Mouse (Mus musculus): ENCODE data around the gene Gm20388.
"Not testable (repeated sequence)": the region's sequence is repeated elsewhere in the genome, so short reads cannot be mapped to it uniquely, and the experiment has no call there.

The Gm20388 gene

DNA sequence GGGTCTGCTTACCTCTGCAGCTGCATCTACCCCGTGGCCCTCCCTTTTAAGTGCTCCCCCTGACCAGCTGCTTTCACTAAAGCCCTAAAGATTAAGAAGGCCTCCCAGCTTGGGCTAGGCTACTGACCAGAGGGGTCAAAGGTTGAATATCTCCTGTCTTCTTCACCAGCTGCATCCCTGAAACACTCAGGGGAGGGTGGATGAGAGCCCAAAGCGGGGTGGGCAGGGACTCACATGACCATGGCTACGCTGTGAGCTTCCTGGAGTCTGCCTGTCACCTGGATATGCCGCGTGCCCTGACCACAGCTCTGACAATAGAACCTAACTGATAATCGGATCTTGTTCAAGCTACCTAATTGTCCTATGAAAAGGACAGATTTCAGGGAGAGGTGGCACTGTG is 2712.1 kb downstream of the Gm20388 start, which contains the start of gene Pabpn1l:
Gene Pabpn1l (minus strand): TSS at position 13 of the 400 bp plus-strand sequence.
- no peak for DNase-seq

DNA sequence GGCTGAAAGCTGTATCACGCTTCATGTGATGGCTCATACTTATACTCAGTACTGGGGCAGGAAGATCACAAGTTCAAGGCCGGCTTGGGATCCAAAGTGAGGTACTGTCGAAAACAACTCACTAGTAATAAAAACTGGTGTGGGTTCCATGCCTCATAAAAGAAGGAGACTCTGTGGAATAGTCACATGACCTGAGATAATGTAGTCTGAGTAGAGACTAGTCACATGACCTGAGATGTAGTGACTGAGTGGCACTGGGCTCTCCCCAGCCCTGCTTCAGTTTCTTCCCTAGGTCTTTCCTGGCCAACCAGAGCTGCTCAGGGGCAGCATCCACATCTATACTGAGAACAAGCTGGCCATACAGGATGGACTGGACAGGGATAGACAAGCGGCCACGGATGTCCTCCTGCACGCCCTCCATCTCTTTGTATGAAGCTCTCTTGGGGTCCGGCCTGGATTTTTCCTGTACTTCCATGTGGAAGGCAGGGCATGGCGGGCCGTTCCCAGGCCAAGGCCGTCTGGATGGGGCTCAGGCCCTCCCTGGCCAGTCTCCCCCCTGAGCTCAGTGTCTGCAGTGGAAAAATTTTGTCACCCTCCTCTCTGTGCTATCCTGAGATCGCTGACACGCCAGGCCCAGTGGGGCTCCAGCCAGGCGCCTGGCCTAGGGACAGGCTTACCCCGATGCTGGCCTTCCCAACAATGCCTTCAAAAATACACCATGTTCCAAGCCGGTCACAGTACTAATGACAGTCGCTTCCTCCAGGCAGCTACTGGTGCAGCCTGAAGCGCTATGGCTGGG is 2713.4 kb downstream of the Gm20388 start:
- no peak for DNase-seq

DNA sequence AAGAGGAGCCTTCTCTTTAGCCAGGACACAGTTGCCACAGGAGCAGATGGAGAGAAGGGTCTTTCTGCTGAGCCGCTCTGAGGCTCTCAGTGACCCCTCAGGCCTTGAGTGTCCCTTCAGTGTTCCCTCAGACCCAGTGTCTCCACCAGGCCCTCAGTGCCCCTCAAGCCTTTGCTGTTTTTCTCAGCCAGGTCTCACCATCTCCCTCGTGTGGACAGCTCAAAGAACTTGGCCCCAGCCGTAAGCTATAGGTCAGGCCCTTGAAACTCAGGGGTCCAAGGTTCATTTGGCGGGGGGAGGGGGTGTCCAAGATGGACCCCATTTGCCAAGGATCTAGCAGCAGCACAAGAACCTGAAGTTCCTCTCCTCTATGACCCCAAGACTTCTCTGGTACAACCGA is 2714.0 kb downstream of the Gm20388 start:
- DNase-seq = no peak

DNA sequence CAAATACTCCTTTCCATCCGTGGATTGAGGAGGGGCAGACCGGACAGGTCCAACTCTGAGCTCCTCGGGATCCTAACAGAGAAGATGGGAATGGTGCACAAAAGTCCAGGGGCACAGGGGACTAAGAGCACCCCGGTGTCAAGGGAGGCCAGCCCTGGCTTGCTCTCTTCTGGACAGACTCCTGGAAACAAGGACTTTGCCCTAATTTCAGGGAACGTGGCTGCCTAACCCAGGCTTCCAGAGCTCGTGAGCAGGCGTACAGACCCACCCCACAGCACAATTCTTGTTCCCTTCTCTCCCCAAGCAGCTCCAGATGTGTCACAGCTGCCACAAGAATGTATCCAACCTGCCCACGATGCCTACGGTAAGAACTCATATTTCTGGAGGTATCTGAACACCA is 2715.2 kb downstream of the Gm20388 start:
- DNase-seq = no peak

DNA sequence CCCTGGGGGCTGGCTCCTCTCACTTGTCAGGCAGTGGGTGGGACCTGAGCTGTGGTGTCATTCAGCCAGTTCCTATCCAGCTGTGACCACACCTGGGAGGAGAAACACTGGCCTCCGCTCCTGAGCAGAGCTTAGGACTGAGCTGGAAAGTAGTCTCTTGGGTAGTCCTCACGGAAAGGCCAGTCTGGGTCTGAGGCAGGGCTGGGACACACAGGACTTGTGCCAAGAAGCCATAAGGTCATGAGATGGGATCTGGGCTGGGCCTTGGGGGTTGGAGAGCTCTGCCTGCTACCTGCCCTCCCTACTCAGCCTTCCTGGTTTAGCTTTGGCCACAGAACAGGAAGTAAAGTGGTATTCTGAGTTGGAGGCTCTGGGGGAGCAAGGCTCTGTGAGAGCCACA is 2716.3 kb downstream of the Gm20388 start:
- no peak for DNase-seq

DNA sequence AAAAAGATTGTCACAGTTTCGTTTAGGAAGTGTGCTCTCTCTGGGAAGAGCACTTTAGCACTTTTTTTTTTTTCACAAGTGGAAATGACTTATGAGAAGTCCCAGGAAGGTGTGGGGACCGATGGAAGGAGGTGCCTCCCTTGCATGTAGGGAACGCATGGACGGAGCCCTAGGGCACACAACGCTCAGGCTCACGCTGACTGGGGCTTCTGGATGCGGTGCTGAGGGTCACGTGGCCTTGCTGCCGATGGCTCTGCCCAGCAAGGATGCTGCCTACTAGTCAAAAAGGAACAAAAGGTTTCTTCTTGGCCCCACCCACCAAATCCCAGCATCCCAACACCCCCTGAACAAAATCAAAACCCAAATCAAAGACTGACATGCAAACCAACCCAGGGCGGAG is 2718.7 kb downstream of the Gm20388 start:
- DNase-seq = no peak

DNA sequence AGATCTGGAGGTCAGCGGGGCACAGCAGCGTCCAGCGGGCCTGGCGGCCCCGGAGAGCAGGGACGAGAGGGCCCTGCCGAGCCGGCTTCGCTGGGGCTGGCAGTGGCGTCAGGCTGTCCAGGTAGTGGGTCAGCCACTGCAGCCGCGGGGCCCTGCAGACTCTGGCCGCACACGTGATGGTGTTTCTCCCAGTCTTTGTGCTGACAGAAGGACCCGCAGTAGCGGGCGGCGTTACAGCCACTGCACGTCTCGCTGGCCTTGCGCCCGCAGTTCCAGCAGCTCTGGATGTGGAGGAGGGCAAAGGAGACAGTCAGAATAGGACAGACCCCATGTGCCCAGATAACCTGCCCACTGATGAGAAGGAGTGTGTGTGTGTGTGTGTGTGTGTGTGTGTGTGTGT is 2720.1 kb downstream of the Gm20388 start:
- no peak for DNase-seq

DNA sequence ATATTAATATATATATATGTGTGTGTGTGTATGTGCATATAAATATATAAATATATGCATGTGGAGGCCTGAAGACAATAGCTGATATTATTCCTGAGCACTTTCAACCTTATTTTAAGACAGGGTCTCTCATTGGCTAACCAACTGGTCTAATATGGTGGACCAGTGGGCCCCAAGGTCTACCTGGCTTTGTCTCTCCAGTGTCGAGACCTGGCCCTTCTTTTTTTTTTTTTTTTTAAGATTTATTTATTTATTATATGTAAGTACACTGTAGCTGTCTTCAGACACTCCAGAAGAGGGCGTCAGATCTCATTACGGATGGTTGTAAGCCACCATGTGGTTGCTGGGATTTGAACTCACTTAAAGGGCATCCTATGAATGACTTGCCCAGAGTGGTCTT is 2721.5 kb downstream of the Gm20388 start:
- not testable (repeated sequence) for DNase-seq

DNA sequence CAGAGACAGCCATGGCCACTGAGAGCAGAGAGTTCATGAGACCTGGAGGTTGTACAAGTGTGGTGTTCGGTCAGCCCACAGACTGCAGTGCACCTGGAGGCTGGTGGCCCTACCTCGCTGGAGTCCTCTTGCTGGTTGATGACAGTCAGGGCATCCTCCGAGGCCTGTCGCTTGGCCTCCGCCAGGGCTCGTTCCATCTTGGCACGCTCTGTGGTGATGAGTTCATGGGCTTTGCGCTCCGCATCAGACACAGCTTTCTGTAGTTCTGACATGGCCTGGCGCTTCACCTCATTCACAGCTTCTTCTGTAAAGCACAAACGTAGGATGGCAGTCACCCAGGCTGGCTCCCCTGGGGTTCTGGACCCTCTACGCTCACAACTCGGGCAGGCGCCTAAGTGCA is 2722.6 kb downstream of the Gm20388 start:
- no peak for DNase-seq

DNA sequence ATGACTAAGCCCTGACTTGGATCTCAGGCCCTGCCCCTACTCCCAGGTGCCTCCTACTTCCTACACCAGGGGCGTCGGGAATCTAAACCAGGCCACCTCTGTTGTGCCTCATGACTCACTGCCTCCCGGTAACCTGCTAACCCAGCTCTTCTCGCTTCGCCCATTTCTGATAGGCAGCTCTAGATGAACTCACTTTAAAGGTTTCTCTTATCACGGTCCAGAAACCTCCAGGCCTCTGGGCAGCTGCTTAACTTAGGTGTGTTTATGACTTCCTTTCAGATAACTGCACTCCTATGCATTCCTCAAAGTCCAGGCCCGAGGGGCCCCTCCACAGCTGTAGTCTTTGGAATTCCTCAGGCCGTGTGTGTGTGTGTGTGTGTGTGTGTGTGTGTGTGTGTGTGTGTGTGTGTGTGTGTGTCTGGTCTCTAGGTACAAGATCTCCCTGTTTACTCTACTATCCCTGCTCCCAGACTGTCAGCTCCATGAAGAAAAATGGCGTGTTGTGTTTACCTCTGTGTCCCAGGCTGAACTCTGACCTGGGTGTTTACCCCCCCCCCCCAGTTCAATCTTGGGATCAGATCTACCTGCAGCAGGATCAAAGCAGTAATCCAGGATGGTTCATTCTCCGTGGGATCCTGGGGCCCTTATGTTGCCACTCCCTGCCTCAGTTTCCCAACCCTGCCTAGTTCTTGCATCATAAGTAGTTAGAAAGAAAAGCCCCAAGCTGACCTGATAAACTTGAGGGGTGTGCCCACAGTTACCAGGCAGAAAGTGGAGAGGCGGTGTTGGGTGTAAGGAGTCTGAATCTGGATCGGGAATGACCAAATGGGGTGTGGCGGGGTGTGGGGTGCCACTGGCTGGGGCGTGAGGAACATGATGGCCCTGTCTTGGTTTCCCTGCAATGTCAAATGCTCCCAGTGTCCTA is 2725.5 kb downstream of the Gm20388 start:
- no peak for DNase-seq

DNA sequence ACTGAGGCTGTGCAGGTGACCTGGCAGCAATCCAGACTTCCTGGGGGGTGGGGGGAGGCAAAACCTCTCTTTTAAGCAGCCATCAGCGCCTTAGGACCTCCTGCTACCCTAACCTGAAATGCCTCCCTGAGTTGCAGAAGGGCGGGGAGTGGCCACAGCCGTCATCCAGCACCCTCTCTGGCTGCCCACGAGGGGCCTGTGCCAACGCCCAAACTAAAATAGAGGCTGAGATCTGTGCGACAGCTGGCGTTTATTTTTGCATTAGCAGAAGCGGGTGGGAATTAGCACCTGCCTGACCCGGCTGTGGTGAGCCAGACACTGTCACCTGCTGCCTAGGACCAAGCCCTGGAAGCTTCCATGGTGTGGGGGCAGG is 2726.1 kb downstream of the Gm20388 start:
- no peak for DNase-seq

DNA sequence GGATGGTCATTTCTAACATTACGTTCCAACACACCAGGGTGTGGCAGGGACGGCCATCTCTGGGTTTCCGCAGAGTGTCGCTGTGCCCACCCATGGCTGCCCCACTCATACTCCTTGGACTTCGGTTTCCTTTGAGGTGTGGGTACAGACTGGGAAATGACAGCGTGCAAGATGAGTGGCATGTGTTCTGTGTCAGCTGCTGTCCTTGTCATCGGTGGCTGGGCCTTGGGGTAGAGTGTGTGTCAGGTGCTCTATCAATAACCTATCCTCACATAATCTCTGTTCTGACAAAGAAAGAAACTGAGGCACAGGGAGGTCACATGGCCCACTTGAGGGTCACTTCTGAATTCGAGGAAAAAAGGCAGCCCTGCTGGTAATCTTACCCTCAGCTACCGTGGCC is 2726.6 kb downstream of the Gm20388 start:
- no peak for DNase-seq

DNA sequence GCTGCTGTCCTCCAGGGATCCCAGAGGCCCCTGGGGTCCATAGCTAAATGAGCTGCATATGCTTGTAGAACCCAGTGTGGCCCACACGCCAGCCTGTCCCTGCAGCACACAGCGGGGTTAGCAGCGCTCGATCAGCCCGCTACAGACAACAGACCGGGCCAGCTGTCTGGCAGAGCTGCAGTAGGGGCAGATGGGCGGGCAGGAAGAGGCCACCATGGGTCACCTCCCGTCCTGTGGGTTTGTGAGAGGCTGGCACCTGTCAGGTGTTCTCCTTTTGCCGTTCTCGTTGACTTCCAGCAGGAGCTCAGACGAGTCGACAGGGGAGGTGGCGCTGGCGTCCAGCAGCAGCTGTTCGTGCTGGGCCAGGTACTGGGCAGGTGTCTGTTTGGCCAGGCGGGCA is 2728.0 kb downstream of the Gm20388 start:
- no peak for DNase-seq

DNA sequence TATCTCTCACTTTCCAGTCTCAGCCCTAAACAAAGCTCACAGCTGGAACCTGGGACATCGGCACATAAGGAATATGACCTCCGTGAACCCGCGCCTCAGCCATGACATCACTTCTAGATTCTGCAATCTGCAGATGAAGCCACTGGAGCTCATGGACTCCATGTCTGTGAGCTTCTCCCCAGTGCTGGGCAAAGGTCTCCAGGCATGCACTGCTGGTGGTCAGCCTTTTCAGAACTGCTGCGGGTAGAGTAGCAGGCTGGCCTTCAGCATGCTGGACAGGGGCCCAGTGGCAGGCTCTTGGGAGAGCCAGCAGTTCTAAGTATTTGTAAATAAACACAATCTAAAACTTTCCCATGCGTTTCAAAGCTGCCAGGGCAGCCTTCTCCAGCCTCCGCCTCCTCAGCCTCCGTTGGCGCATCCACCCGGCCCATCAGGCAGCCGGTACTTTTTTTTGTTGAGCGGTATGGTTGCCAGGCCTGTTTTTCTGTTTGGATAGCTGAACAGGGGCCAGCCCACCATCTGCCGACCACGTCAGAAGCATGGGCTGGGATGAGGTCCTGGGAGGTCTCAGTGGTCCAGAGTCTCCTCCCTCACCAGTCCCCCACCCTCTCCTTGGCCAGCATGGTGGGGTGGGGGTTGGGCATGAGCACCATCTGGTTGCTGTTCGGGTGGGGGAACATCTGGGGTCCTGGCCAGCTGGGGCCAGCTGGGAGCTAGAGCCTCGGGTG is 2729.0 kb downstream of the Gm20388 start:
- peak; percentile 66 for DNase-seq

DNA sequence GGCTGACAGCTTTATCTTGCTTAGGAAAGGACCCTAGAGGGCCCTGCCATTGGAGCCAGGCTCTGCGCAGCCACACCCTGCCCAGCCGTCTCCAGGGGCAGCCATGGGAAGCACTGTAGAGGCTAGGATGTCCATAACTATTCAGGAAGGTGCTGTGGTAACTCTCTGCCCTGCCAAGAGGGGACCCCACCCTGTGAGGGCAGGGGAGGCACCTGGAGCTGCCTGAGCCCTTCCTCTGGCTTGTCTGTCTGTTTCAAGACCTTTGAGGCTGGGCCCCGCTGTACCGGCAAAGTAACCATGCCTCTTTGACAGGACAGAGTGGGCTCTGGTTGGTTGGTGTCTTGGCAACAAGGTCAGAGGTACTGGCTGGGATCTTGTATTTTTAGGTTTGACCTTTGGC is 2730.2 kb downstream of the Gm20388 start:
- DNase-seq = no peak

DNA sequence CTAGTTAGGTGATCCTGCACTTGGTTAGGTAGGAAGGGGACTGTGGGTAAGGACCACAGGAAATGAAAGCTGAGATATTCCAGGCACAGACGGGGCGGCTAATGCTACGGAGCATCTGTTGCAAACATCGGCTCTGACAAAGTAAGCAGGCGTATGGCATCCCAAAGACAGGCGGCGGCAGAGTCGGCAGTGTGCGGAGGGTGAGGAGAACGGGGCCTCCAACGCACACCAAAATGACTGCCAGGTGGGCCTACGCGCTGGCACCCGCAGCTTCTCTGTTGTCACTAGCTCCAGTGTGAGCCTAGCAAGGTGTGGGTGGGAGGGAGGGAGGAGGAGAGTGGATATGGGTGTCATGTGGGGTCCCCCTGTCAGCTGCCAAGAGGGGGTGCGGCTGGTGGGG is 2730.8 kb downstream of the Gm20388 start:
- no peak for DNase-seq

DNA sequence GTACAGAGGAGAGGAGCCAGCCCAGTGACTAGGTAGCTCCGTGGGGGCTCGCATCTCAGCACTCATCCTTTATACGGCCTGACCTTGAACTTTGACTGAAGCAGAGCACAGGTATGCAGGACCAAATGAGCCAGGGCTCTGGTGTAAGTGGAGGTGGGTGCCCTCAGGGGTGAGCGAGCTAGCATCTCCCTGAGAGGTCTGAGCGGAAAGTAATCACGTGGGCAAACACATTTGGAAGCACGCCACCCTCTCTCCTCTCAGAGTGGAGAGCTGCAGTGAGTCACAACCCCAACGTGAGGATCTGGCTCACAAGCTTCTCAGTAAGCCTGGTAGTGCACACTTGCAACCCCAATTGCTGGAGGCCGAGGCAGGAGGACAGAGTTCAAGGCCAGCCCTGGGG is 2731.4 kb downstream of the Gm20388 start:
- DNase-seq = no peak

DNA sequence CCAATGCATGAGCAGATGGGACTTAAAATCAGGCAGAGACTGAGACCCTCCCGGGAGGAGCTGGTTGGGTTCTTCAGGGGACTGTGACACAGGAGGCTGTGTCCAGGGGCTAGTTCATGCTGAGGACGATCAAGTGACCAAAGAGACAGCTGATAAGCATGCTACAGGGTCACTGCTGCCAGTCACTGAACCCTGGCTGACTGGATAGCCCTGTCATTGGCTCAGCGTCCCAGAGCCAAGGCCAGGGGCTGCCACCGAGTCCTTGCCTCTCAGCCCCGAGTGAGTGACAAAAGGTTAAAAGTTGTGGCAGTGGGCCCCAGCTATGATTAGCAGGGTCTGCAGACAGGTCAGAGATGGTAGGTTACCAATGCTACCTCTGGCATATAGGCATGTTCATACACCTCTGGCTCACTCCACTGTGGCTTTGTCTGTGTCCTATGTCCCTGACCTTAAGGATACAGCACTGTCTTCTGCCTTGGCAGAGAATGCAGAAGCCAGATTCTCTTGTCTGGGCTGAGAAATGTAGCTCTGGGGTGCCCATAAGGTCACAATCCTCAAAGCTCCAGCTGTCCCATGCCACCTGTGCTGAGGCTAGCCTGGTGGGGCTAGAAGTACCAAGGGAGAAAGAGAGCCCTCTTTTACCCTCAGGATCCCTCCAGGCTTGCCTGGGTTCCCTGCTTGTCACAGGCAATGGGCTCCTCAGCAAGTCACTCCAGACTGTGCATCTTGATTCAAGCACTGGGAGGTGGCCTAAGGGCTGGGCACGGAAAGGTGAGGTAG is 2733.7 kb downstream of the Gm20388 start:
- no peak for DNase-seq

DNA sequence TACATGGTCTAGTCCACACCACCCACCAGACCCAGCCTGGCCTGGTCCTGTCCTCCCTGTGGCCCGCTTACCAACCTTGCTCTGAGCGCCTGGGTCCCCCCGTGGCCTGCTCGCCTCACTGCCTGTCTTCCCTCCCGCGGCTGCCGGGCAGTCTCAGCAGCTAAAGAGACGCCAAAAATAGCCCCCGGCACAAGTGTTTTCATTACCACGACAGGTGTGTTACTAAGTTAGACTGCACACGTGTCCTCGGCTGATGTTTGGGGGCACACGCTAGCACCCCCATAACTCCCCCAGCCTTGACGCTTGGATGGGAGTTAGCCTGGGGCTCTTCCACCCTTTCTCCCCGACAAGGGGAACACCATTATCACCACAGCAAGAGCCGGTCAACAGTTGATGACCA is 2735.7 kb downstream of the Gm20388 start:
- DNase-seq = no peak

DNA sequence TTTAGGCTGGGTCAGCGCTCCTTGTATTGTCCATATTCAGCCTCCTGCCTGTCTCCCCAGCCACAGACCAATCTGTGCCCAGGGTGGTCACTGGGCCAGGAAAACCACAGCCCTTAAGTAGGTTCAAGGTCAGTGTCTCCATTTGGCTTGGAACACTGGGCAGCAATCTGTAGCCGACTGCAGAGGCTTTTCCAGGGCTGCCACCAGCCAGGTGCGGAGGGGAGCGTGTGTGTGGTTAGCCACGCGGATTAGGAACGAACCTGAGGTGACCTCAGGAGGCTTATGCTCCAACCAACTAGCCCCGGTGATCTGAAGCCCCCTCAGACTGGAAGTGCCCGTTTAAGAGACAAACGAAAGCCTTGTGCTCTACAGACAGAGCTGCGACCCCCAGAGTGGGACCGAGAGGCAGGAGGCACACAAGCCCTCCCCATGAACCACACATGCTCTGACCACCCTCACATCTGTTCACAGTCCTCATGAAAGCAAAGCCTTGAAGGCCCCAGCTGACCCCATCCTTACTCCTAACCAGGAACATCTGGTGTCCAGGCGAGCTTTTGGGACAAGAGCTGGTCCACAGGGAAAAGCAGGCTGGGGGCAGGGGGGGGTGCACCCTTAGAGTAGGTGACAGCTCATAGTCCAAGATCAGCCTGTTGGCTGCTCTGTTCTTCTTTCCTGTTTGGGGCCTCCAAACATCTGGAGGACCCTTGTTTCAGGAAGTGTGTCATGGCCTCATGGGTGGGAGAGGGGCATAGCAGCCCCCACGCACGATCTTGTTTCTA is 2737.7 kb downstream of the Gm20388 start:
- no peak for DNase-seq

DNA sequence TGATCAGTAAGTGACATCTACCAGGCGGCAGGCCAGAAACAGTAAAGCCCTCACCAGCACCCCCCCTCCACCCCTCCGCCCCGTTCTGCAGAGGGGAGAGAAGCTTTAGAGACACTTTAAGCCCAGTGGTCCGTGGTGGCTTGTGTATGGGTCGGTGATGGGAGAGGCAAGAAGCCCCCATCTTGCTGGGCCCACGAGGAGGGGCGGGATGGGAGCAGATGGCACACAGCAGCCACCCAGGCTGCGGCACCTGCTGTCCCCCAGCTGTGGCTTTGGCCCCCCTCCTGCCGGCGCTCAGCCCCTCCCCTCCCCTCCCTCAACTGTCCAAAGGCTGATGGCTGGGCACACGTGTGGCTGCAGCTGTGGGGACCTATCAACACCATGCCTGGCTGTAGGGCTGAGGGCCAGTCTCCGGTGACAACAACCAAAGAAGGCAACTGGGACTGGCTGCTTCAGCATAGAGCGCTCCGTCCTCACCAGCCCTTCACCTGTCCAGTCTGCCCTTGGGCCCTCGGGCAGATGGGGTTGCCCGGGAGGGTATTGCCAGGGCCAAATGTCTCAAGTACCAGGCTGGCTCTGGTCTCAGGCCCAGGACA is 2740.8 kb downstream of the Gm20388 start:
- no peak for DNase-seq
